Mouse (Mus musculus): ENCODE data around the gene Eml1.

Eml1 gene

GRCm38 (mm10) chr12:108370596-108371428 lies at the start of gene Eml1:
Eml1 (plus strand) TSS chr12:108370957.
- DNase-seq (ENCODE audit: low spot score), result no peak

- DNase-seq (ENCODE audit: low spot score), result no peak
Observed at GRCm38 (mm10) chr12:108326401-108326800, 44.4 kb upstream of the Eml1 start.

- no peak for DNase-seq (ENCODE audit: low spot score)
Observed at GRCm38 (mm10) chr12:108327889-108328491, 42.8 kb upstream of the Eml1 start.

- DNase-seq (ENCODE audit: low spot score), result peak; percentile 81
Observed at GRCm38 (mm10) chr12:108333056-108333455, 37.7 kb upstream of the Eml1 start.

GRCm38 (mm10) chr12:108333481-108333882 lies 37.3 kb upstream of the Eml1 start:
- DNase-seq (ENCODE audit: low spot score), result no peak

GRCm38 (mm10) chr12:108333895-108334445 lies 36.8 kb upstream of the Eml1 start, which contains the start of gene Cyp46a1:
Cyp46a1 (plus strand) TSS chr12:108334381.
- peak; percentile 100 for DNase-seq (ENCODE audit: low spot score)

- no peak for DNase-seq (ENCODE audit: low spot score)
Observed at GRCm38 (mm10) chr12:108334529-108334928, 36.2 kb upstream of the Eml1 start.

- peak; percentile 52 for DNase-seq (ENCODE audit: low spot score)
Observed at GRCm38 (mm10) chr12:108338572-108339190, 32.1 kb upstream of the Eml1 start.

- DNase-seq (ENCODE audit: low spot score), result no peak
Observed at GRCm38 (mm10) chr12:108348151-108348550, 22.6 kb upstream of the Eml1 start.

GRCm38 (mm10) chr12:108349026-108349425 lies 21.7 kb upstream of the Eml1 start:
- no peak for DNase-seq (ENCODE audit: low spot score)

GRCm38 (mm10) chr12:108350931-108351330 lies 19.8 kb upstream of the Eml1 start:
- no peak for DNase-seq (ENCODE audit: low spot score)

- DNase-seq (ENCODE audit: low spot score), result no peak
Observed at GRCm38 (mm10) chr12:108352371-108353136, 18.2 kb upstream of the Eml1 start.

GRCm38 (mm10) chr12:108354284-108354683 lies 16.5 kb upstream of the Eml1 start:
- DNase-seq (ENCODE audit: low spot score), result no peak

GRCm38 (mm10) chr12:108355271-108355670 lies 15.5 kb upstream of the Eml1 start:
- DNase-seq (ENCODE audit: low spot score), result no peak

GRCm38 (mm10) chr12:108355986-108356385 lies 14.8 kb upstream of the Eml1 start:
- no peak for DNase-seq (ENCODE audit: low spot score)

GRCm38 (mm10) chr12:108363796-108364195 lies 7.0 kb upstream of the Eml1 start:
- DNase-seq (ENCODE audit: low spot score), result peak; percentile 72

GRCm38 (mm10) chr12:108365340-108365739 lies 5.4 kb upstream of the Eml1 start:
- no peak for DNase-seq (ENCODE audit: low spot score)

- no peak for DNase-seq (ENCODE audit: low spot score)
Observed at GRCm38 (mm10) chr12:108365868-108366267, 4.9 kb upstream of the Eml1 start.

GRCm38 (mm10) chr12:108367909-108368308 lies 2.8 kb upstream of the Eml1 start:
- DNase-seq (ENCODE audit: low spot score), result no peak

GRCm38 (mm10) chr12:108368921-108369320 lies 1.8 kb upstream of the Eml1 start:
- no peak for DNase-seq (ENCODE audit: low spot score)

- no peak for DNase-seq (ENCODE audit: low spot score)
Observed at GRCm38 (mm10) chr12:108371429-108371765, 640 bp downstream of the Eml1 start.

GRCm38 (mm10) chr12:108372241-108372640 lies 1.5 kb downstream of the Eml1 start:
- no peak for DNase-seq (ENCODE audit: low spot score)

Data from yolk sac, embryonic 10.5 days (tissue).